Mouse (Mus musculus): ENCODE measurements around the gene Srsf12.
A peak's percentile ranks its signal among the peaks of the same experiment; 100 is the strongest.

Gene Srsf12

GRCm38 (mm10) chr4:33249716-33250230 lies 41.0 kb downstream of the Srsf12 start:
- no peak for DNase-seq (ENCODE audit: low spot score)

DNA sequence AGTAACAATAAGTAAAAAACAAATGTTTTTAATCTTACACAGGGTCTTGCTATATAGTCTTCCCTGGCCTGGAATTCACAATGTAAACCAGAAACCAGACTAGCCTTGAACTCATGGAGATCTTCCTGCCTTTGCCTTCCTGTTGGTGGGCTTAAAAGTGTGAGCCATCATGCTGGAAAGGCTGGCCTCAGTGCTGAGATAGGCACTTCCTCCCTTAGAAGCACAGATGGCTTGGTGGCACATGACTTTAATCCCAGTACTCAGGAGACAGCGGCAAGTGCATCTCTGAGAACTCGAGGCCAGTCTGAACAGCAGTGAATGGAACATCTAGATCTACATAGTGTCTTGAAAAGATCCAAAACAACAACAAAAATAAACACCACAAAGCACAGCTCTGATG lies 42.1 kb downstream of the Srsf12 start:
- DNase-seq (ENCODE audit: low spot score): no peak

GRCm38 (mm10) chr4:33254706-33255105 lies 45.9 kb downstream of the Srsf12 start:
- no peak for DNase-seq (ENCODE audit: low spot score)

GRCm38 (mm10) chr4:33257263-33257964 lies 48.6 kb downstream of the Srsf12 start:
- DNase-seq (ENCODE audit: low spot score): no peak

- DNase-seq (ENCODE audit: low spot score): no peak
Measured at GRCm38 (mm10) chr4:33260311-33260710, 51.5 kb downstream of the Srsf12 start.

DNA sequence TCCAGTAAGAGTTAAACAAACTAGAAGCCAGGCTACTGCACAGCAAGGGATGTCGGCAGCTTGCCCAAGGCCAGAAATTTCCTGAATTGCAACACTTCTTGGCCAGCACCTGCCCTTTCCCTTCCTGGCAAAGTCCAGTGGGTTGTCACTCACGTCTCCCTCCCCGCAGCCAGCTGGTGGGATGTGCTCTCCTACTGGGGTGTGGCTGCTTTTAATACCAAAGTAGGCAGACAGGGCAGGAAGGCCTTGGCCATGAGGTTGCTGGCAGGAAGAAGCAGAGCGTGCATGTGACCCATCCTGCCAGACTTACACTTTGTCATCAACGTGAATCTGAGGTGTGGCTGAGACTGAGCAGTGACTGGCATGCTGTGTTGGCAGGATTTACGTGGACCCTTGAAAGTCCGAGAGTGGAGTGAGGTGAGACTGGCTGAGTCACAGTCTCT lies 52.5 kb downstream of the Srsf12 start:
- peak; percentile 95 for DNase-seq (ENCODE audit: low spot score)

DNA sequence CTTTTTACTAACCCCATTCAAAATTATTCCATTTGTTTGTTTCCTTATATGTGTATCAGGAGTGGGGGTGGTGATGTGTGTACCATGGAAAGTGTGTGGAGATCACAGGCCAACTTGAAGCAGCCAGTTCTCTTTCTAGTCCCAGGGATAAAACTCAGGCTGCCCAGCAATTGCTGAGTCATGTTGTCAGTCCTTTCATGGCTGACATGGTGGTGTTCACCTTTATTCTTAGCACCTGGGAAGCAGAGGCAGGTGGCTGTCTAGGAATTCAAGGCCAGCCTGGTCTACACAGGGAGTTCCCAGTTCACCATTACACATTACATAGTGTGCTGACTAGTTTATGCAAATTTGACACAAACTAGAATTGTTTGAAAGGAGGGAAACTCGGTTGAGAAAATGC lies 54.1 kb downstream of the Srsf12 start:
- DNase-seq (ENCODE audit: low spot score): no peak

GRCm38 (mm10) chr4:33264979-33265726 lies 56.4 kb downstream of the Srsf12 start:
- DNase-seq (ENCODE audit: low spot score): peak; percentile 34

DNA sequence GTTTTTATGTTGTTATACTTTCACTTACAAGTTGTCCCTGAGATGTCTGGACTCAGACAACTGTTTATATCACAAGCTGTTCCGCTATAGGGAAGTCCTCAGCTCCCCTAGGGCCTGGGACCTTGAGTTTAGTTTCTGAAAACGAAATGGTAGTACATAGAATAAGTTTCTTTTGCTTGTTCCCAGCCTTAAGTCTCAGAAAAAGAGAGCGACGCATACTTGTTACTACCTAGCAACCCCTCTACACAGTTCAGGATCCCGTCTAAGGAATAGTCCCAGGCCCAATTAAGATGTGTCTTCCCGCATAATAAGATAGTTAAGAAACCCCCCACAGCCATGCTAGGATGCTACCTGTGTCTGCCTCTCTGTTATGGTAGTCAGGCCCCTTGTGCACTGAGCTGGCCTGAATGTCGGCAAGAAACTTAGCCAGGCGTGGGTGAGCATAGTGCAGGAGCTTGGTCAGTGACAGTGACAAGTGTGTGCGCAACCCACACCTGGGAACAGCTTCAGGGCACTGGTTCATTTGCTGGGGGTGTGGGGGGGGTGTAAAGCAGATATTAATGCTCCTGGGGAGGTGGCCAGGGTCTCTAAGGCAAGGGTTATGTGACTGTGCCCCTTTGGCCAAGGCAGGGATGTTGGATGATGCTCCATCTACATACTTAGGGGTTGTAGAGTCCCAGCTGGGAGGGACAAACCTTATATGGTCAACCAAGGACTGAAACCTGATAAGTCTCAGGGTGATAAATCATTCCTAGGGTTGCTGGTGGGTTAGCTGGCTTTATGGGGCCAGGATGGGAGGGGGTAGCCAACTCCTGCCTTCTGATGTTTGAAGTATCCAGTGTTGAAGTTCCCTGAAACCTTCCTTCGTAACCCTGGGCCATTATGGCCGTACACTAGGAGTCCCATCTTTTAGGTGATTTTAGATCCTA lies 61.9 kb downstream of the Srsf12 start:
- DNase-seq (ENCODE audit: low spot score): no peak

- no peak for DNase-seq (ENCODE audit: low spot score)
Measured at GRCm38 (mm10) chr4:33273437-33273836, 64.6 kb downstream of the Srsf12 start.

DNA sequence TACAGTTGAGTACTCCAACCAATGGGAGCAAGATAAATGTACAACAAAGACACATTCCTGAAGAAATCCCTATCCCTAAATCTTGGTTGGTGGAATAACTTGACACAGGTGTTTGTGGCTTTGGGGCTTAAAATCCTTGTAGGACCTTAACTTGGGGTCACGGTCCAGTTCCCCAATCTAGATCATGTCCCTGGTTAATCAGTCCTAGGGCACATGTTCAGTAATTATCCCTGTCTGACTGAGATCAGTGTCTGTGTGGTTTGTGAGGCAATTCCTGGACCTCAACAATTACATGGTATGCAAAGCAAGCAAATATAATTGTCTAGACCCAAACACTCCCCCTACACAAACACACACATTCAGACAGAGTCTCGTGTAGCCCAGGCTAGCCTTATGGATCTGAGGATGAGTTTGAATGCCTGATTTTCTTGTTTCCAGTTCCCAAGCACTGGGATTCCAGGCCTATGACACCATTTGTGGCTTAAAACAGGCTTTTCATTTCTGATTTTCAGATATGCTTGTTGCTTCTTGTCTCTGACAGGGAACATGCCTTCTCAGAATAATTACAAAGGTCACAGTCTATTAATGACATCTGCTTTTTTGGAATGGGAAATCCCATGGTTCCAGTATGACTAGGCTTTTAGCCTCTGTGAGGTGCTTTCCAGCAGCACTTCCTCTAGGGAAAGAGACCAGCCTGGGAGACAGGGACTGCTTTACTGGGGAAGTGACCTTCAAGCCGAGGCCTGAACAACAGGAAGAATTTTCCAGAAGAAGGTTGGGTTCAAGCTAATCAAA lies 73.3 kb downstream of the Srsf12 start:
- no peak for DNase-seq (ENCODE audit: low spot score)

All from lung, postnatal 25 days (tissue).